Mouse (Mus musculus): ENCODE measurements around the gene Git2. TPM values are rescaled to one million over a fixed set of nuclear protein-coding genes. Genes with fewer than 3 reads are reported as not detected.
A peak's percentile ranks its signal among the peaks of the same experiment; 100 is the strongest.

Gene Git2
- polyA plus RNA-seq, 3 experiments from 2014 or later, result 115 to 202 (median 146) TPM

DNA sequence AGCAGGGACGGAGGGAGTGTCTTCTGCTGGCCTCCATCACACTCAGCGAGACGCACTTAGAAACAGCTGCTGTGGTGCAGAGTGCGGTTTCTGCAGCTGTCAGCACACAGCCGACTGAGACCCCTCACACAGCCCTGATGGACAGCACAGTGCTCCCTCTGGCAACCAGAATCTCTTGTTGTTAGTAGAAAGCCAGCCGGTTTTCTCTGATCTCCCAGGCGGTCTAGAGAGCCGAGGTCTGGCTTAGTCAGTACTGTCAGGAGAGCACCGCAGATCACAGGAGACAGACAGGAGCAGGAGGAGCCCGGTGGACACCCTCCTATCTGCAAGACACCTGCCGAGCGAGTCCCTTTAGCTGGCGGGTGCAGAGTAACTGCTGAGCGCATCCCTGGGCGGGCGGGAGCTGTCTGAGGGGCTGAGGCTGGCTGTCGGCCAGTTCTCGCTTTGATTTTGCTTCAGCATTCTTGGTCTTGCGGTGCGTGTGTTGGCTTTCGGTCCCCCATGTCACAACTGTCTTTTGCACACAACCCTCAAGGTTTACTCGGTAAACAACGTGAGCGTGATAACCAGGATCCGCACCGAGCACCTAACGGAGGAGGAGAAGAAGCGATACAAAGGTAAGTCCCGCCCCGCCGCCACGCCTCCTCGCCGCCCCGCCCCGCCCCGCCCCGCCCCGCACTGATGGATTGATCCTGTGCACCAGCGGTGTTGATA, 21.1 kb upstream of the Git2 start:
- ATAC-seq, result no peak

DNA sequence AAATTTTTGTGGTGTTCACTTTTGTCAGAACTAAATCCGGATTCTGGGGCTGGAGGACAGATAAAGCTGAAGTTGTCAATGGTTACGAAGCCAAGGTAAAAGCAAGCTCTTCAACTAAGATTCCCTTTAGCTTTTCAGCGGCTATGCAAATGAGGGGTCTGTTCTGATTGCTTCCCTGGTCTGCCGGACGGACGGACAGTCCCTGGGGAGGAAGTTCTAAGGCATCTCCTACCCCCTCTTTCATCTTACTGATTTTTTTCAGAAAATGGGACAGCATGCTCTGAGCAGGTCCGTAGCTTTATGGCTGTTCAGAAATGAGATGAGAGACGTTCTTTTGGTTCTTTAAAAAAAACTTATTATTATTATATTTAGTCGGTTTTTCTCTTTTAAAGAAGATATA, 20.3 kb upstream of the Git2 start:
- ATAC-seq, result no peak

DNA sequence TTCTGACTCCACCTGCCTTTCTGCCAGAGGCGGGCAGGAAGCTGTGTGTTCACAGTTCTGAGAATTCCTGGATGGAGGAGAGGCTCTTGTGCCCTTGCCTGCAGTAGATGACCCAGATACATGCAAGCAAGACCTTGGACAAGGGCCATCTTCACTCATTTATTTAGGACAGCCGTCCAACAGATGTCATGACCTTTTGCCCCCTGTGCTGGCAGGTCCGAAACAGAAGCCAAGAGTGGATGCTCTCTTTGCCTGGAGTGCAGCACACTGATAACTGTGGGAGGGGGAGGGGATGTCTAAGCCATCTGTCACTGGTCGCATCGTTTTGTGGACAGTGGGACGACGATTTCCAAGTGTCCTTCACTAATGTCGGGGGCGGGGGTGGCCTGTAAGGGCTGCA, 19.9 kb upstream of the Git2 start:
- ATAC-seq, result no peak

DNA sequence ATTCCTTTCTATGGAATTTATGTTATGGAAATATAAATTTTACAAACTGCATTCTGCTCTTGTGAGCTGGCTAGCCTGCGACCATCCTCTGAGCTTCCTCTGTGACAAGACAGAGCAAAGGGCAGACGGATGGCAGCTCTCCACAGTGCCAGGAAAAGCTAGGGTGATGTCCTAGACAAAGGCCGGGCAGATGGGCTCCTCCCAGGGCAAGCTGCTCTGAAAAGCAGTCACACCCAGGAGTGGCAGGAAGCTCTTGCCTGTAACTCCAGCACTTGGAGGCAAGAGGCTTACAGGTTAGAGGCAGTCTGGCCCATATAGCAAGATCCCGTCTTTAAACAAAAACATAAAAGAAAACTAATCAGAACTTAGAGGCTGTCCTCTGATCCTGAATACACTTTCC, 19.3 kb upstream of the Git2 start:
- no peak for ATAC-seq

DNA sequence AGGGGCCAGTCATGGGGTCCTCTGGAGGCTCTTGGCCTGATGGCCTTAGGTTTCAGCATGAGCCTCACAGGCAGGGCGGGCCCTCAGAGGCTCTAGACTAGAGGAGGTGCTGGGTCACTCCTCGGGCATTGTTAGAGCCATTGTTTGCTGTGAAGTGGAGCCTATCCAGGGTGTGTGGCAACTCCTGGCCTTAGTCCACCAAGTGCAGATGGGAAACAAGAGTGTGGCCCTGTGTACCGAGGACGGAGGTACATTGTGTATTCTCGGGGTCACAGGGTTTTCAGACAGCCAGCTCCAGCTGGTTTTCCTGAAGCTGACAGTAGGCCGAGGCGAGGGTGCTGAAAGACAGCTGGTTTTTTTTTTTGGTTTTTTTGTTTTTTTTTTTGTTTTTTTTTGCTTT, 18.0 kb upstream of the Git2 start:
- ATAC-seq, result no peak

DNA sequence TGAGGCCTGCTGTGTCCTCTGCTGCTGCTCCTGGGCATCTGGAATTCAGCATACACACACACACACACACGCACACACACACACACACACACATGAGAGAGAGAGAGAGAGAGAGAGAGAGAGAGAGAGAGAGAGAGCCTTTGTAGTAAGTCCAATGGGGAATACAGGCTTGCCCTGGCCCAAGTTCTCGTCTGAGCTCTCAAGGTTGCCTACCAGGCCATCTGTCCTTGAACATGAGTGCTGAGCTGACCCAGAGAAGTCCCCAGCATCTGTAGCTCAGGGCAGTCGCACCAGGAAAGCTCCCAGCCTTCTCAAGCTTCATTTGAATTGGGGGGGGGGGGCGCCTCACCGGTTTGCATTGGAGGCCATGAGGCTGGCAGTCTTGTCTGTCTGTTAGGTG, 9.9 kb upstream of the Git2 start:
- ATAC-seq, result no peak

DNA sequence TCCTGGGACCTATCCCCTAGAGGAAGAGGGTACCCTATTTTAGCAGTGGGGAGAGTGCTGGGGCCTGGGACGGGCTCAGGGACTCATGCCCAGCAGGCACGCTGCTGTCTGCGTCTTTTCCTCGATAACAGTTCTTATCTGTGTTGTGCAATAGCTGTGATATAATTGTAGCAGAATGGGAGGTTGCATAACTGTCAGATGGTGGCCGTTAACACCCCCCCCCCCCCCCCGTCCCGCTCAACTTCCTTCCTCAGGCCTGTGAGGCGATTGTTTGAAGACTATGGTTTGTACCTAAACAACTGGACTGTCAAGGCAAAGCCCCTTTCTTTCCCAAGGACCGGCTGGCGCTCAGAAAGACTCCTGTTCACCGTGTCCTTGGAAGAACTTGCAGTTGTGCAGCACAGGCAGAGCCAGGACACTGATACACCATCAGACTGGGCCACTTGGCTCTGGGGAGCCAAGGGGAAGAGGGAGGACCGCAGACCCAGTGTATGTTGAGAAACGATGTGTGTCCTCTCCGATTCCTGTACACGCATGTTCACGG, 9.4 kb upstream of the Git2 start:
- no peak for ATAC-seq

DNA sequence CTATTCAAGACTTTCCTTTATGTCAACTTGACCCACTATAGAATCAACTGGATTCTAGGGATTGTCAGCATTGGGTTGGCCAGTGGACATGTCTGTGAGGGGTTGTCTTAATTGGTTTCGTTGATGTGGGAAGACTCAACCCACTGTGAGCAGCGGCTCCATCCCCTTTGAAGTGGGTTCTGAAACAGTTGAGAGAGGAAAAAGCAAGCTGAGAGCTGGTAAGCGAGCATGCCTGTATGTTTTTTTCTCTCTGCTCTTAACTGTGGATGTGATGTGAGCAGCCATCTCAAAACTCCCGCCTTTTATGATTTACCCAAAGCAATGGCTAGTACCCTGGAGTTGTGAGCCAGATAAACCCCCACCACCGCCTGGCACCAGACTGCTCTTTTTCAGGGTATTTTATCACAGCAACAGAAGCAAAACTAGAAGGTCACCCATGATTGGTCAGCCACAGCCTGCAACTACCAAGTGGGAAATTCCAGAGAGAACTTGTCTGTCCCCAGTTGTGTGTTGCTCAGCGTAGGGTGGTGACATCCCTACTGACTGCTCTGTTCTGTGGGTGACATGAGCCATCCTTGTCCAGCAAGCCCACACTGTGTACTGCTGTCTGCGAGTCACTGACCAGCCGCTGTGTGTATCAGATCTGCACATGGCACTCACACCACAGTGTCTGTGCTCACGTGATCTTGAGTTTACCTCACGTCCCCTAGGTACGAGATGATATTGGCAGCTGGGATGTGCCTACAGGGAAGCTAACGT, 8.3 kb upstream of the Git2 start:
- peak; percentile 52 for ATAC-seq

DNA sequence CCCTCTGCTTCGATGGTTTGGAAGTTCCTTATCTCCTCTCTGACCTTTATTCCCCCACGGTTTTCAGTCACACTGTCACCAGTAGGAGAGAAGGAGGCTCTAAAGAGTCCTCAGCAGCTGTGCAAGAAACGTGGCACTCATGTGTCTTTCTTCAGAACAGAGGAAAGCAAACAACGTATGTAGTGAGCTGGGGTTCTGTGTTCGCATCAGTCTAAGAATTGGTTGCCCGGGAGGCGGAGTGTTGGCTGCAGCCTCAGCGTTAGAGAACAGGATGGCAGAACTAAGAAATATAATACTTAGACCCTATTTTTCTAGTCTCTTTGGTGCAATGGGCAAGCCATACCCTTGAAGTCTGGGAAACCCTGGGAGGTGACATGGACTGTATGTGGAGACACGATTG, 7.7 kb upstream of the Git2 start:
- ATAC-seq, result no peak

DNA sequence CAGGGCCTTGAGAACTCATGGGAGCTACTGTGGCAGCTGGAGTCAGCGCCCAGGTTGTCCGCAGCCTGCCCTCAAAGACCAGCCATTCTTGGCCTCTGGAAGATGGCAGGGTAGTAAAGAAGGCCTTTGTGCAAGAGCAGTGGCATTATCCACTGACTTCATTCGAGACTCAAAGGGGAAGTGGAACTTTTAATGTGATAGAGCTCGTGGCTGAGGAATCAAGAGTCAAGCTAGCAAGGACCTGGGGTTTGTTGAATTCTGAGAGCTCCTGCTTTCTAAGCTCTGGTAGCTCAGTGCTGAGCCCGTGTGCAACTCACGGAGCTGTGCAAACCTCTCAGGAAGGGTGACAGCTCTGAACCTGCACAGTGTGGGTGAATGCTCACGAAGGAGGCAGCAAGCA, 5.6 kb upstream of the Git2 start:
- no peak for ATAC-seq

DNA sequence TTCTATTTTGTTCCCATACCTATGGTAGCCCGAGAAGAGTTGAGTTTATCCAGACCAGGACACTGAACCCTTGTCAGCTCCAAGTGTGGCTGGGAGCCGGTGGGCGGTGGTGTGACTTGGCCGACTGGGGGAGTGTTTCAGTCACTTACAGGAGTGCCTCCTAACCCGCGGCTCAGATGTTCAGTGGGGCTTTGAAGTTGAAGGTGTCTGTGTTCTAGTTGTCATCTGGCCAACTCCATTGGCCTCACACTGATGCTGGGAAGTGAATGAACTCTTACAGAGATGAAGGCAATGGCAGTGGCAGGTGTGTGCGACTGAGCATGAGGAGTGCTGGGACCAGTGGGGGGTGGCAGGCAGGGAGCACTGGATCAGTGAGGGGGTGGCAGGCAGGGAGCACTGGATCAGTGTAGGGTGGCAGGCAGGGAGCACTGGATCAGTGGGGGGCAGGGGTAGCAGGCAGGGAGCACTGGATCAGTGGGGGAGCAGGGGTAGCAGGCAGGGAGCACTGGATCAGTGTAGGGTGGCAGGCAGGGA, 4.7 kb upstream of the Git2 start:
- no peak for ATAC-seq

DNA sequence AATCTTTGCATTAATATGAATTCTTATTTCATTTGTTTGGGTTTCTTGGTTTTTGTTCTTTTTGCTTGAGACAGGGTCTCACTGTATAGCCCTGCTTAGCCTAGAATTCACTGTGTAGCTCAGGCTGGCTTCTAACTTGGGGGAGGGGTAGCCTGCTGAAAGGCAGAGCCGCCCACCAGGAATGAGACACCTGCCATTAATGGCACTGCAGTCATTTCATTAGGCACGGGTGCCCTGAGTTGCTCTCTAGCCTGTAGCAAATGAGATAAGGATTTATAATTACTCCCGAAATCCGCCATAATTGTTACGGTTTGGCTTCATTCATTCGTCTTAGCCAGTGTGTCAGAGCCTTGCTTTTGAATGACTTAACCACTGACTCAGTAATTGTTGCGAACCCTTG, 857 bp upstream of the Git2 start:
- no peak for ATAC-seq

DNA sequence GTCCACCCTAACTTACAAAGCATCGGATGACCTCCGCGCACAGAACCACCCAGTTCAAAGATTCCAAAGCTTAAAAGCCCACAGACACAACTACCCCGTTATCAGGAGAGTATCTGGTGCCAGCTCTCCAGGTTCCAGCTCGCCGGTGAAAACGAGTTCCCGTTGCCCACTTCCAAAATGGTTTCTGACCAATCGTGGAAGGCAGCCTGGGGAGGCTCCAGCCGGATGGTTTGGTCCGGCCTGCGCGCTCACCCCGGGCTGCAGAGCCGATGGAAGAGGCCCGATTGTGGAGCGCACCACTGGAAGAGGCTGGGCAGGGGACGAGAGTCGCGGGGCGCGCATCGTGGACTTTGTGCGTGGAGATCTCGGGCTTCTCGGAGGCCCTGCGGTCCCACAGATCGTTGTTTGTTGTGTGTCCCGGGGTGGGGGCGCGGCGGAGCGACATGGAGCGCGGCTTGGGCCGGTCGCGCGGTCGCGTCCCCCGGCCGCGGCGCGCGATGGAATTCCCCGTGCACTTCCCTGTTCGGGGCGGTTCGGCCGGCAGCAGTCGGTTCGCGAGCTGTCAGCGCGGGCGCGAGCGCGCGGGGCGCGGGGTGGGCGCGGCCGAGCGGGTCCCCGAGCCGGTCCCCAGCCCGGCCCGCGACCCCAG, 790 bp downstream of the Git2 start, which contains the start of gene Ankrd13a:
Gene Ankrd13a, plus strand, starts transcription at position 275 of the 649 bp plus-strand sequence.
- ATAC-seq, result peak; percentile 78

DNA sequence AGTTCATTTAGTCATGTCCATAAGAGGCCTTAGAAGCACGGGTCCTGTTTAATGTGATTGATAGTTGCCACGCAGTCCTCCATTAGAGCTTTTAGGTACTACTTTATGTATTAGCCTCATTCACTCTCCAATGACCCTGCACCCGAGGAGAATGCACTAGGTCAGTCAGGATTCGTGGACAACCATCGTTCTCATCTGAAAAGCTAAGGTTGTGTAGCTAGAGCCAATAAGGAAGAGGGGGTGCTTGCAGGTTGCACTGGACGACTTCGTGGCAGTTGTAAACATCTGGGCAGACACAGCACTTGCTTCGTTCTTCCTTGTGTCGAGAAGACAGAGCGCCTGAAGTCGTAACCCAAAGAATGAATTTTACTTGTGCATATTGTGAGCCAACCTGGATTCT, 1.5 kb downstream of the Git2 start:
- ATAC-seq, result no peak

DNA sequence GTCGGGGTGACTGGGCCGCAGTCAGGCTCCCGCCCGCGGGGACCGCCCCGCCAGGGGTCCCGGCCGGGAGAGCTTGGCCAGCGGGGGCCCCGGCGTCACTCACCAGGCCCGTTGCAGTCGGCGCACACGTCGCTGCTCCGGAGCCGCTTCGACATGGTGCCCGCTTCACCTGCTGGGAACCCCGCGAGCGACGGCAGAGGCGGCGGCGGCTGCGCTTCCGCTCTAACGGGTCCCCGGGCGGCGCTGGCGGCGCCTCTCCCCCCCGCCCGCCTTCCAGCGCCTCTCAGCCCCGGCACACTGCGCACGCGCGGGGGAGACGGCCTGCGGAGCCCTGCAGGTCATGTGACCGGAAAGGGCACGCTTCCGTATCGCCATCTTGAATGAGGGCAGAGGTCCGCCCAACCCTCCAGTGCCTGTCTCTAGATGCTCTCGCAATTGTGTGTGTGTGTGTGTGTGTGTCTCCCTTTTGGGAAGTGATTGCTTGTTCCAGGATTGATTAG, 2.1 kb downstream of the Git2 start:
- ATAC-seq, result peak; percentile 72

DNA sequence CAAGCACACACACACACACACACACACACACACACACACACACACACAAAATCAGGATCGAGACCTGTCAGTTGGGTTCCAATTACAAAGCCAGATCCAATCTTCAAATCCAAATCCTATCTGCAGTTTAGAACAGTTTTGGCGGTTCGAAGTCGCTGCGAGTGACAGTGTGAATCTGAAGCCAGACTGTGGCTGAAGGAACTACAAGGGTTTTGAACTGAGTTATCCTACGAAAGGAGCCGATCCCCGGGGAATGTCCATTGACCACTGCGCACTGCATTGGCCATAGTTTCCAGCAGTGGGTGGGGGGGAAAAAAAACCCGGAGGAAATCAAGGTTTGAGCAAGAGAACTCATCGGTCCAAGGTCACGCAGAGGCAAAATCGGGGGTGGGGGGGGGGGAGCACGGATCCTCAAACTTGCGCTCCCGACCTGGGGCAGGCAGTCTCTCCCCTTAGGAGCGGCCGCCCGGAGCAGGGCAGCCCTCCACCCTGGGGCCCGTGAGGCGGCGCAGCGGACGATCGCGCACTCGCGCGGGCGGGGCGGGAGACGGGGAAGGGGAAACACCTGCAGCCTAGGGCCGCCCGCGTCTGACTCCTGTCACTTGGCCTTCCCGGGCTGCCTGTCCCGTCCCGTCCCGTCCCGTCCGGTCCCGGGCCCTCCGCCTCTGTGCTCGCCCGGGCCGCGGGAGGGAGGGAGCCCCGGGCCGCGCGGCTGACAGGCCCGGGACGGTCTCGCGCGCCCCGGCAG, 2.7 kb downstream of the Git2 start:
- peak; percentile 17 for ATAC-seq

DNA sequence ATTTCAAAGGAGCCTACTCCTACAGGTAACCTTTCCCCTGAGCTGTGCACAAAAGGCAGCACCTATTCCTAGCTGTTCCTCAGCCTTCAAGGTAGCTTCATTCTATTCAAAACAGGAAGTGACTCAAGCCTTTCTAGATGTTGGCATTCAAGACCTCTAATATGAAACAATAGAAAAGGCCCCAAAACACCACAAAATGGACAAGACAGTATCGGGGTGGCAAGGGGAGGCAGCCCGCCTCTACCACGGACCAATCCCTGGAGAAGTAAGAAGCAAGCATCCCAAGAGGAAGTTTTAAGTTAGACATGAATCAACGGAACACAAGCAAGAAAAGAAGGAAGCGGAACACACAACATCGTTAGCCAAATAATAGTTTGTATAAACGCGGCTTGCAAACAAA, 3.5 kb downstream of the Git2 start:
- no peak for ATAC-seq

DNA sequence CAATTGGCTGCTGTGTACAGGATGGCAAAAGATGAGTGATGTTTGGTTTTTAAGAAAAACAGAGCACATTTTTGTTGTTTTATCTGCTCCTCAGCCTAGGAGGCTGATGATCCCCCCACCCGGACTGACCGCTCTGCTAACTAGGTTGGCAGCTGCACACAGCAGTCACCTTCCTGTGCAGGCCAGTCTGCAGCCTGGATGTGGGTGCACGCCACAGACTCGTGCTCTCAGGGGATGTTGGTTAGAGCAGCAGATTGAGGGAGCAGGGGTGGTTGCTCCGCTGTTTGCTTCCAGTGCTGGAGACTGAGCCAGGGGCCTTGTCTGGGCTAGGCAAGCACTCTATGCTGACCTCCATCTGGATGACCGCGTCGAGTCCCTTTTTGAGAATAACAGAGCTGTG, 5.5 kb downstream of the Git2 start:
- no peak for ATAC-seq

DNA sequence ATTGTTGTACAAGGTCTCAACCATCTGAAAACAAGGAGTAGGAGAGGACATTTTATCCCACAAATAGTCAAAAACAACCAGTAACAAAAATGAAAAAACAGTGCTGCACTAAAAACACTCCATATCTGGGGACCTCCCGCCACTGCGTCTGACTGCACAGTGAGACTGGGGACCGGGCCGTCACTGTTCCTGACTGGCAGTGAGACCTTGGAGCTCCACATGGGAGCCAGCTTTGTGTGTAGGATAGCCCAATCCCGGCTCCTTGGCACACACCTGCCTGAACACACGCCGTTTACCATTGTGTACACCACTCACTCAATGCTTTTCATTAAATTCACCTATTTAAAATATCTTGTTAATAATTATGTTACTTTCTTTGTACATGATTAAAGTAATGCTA, 8.1 kb downstream of the Git2 start:
- ATAC-seq, result no peak

DNA sequence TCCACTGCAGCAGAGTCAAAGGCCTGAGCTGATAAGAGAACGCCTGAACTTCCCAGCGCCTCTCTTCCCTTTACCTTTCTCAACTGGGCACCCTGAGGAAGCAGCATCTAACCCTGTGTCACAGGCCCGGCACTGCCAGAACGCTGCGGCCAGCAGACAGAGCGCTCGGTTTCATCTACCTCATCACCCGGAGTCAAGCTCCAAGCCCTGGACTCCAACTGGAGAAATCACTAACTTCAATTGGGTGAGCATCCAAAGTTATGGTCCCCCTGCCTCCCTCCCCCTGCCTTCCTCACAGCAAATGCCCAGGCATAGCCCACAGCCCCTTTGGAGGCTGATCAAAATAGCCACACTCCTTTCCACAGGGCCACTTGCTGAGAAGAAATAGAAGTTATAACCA, 8.6 kb downstream of the Git2 start:
- no peak for ATAC-seq

DNA sequence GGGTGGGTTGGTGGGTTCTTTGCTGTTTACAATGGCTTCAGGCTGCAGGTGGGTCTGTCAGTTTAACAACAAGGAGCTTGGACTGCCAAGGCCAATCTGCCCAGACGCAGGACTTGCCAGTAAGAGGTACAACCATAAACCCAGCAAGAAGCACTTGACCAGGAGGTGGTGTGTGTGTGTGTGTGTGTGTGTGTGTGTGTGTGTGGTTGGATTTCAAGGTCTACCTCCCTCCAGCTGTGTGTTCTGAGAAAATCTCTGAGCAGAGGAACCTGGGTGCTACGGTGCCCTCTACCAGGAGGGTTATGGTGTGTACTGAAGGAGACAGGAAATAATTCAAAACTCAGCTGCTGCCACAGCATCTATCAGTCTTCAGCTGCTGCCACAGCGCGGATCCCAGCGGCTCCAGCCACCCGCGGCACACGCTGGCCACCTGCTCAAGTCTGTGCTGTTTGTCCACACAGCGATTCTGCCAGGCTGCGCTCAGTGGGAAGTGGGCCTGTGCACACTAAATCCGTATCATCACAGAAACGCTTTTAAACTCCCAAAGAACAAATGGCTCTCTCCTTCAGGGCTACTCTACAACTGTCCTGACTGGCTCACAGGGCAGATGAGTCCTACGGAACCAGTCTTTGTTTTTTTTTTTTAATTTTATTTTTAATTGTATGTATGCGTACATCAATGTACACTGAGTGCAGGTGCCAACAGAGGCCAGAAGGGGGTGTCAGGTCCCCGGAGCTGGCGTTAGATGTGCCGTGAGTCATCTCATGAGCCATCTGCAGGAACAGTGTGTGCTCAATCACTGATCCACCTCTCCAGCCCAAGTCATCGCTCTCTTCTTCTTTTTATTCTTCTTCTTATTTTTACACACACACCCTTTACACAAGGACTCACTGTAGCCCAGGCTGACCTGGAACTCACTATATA, 10.2 kb downstream of the Git2 start:
- no peak for ATAC-seq

Data from inflammation-experienced regulatory T-cells, adult 6 months (primary cell).